Mouse (Mus musculus): ENCODE measurements around the gene Idnk.

Gene Idnk

DNA sequence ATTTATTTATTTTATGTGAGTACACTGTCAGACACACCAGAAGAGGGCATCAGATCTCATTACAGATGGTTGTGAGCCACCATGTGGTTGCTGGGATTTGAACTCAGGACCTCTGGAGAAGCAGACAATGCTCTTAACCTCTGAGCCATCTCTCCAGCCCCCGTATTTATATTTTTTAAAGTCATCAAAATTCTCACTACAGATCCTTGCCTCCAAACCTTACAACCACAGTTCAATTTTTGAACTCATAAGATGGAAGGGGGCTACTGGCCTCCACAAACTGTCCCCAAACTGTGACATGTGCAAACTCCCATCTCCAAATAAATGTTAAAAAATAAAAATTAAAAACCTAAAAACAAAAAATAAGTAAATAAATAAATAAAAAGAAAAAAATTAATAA lies 9.7 kb upstream of the Idnk start:
- no peak for DNase-seq

DNA sequence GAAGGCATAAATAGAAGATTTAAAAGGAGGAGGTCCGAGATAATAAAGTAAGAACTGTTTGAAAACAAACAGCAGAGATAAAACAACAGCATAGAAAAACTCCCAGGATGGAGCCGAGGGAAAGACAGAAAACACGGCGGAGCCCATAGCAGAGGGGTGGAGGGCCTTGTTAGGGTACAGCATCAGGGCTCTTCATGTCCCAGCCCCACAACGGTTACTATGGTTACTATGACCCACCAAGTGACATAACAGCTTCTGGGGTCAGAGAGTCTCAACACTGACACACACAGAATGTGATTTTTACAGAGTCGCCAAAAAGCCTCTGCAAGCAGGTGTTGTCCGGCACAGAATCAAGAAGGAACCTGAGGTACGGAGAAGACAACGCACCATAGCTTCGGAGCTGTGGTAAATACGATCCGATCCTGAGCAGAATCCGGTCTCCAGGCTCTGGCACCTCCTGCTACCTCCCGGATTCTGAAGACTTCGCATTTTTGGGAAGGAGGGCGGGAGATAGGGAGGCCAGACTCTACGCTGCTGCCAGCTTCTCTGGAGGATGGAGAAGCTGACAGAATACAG lies 9.1 kb upstream of the Idnk start:
- no peak for DNase-seq

DNA sequence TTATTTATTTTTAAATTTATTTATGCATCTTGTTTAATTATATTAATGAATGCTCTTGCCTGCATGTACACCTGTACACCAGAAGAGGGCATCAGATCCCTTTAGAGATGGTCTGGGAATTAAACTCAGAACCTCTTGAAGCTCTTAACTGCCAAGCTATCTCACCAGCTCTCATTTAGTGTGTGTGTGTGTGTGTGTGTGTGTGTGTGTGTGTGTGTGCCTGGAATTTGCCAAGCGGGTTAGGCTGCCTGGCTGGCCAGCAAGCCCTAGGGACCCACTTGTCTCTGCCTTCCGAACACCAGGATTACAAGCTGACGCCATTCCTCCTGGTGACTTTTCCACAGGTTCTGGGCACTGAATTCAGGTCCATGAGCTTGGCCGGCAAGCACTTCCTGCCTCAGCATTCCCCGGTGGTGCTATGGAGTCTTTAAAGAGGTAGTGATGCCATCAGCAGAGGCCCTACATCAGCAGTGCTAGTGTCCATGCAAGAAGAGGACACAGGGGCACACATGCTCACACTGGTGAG lies 8.4 kb upstream of the Idnk start:
- no peak for DNase-seq

DNA sequence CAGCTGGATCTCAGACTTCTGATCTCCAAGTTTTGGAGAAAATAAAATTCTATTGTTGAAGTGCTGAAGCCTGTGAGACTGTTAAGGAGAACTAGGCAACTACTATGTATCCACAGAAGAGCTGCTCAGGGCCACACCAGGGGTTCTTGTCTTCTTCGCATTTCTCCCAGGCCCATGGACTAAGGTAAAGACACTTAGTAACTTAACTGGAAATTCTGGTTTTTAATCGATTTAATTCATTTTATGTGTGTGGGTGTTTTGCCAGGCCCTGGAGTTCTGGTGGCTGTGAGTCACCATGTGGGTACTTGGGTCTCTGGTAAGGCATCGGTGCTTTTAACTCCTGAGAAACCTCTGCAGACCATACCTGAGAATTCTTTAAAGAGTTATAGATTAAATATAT lies 7.8 kb upstream of the Idnk start:
- no peak for DNase-seq

DNA sequence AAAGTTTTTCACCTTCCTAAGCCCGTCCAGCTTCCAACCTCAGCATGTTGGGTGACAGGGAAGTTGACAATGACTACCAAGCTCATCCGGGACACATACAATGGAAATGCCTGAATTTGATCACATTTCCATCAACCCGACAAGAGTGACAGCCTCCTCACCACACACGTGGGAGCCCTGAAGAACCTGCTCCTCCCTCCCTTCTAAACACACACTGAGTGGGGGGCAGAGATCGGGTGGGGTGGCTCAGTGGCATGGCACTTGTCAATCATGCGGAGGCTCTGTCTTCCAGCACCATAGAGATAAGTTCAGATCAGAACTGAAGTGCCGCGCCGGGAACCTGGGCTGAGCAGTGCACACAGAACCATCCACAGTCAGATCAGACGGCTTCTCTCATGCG lies 7.0 kb upstream of the Idnk start:
- DNase-seq = no peak

DNA sequence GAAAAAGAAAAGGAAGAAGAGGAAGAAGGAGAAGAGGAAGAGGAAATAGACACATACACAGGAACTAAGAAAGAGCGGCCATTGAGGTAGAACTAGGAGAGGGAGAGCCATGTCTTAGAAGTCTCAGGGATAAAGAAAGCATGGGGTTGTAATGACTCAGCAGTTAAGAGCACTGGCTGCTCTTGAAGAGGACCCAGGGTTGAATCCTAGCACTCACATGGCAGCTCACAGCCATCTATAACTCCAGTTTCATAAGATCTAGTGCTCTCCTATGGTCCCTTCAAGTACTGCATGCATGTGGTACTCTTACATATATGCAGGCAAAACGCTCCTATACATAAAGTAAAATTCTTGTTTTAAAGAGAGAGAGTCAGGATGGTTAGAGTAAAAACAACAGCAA lies 1.4 kb upstream of the Idnk start:
- no peak for DNase-seq

DNA sequence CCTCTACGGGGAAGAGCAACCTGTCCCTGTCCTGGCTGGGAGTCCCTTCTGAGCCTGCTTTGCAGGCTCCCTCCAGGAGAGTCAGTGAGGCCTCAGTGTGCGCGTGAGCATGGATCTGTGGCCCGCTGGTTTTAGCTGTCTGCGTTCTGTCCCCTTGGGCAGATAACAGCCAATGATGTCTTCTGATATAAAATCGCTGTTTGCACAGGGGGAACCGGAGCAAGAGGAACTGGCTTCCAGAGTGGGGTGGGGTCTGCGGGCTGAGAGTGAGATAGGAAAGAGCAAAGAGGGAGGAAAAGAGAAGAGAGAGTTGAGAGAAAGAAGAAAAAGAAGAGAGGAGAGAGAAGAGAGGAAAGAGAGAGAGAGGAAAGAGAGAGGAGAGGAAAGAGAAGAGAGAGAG lies 413 bp upstream of the Idnk start:
- DNase-seq = no peak

DNA sequence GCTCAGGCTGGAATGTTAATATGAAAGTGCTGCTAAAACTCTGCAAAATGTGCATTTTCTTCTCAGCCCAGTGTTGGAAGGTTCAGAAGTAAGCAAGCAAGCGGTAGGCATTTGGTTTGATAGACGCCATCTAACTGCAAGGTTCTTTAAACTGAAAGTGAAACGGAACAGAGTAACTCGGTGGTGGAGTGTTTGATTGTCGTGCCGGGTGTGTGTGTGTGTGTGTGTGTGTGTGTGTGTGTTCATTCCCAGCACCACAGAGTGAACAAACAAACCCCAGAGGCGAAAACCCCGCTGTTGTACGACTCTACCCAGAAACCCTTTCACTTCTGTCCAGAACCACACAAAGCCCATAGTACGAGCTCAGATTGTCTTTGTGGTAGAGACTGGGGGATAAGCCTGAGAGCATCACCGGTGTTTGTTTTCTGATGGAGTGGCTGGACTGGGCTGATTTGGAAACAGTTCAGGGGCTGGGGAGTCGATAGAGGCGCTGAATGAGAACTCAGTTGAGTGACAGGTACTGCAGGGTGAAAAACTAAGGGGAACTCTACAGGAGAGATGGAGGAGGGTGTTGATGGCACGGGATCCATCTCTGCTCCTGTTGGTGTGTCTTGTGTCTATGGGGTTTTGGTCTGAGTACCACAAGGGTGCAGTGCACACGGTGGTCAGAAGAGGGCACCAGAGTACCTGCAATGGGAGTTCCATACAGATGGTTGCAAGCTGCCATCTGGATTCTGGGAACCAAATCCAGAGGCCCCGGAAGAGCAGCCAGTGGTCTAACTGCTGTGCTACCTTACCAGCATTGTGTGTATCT lies 857 bp downstream of the Idnk start:
- peak; percentile 66 to 82 for DNase-seq

DNA sequence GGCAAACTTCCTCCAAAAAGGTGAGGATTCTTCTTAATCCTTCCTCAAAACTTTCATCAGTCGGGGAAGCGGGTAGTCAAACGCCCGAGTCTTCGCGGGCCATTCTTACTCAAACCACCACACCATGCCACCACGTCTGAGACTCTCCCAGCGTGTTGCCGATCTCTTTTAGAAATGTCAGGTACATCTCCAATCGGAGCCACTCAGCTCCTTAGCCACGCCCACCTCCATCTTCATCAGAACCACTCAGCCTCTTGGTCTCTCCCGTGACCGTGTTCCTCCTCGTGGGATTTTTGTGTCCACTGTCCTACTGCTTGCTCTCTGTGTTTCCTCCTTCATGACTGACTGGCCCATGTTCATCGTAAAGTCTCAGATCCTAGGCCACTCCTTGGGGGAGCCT lies 3.3 kb downstream of the Idnk start:
- no peak for DNase-seq

DNA sequence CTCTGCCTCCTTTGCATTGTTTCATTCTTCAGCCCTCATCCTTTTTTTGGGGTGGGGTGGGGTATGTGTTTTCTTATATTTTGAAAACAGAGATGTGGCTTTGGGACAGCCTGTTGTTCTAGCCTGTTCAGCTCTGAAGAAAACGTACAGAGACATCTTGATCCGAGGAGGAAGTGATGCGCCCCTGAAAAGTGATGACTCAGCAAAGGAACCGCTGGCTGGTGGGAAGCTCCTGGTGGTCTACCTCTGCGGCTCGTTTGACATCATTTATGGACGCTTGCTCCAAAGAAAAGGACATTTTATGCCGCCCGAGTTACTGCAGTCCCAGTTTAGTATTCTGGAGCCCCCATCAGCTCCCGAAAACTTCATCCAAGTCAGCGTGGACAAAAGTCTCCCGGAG lies 5.9 kb downstream of the Idnk start:
- no peak for DNase-seq

DNA sequence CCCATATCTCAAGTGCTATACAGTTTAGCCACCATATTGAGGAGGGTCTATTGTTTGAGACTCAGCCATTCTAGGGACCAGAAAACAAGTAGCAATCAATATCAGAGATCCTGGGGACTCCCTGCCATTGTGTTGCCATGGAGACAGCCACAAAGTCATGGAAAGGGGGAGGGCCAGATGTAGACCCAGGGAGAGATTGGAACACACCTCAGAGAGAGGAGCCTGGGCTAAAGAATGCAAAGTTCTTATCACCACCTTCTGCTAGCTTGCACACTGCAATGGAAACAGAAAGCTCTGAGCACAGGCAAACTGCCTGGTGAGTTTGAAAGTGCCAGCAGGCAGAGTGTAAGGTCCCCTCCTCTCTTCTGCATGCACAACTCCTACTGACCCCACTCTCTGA lies 10.7 kb downstream of the Idnk start:
- DNase-seq = no peak

DNA sequence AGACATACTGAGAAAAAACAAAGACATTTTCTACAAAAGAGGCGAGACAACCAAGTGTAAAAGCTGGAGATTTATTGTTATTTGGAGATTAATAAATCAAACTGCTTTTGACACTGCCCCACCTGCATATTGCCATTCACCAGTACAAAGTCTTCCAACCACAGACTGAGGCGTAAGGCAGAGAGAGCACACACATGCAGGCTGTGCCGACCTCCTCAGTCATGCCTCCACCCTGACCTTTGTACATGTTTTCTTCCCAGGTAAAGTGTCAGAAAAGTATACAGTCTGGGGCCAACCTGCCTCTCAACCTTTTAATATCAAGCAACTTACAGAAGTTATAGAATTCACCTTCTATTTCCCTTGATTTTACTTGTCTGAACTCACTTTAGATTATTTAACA lies 18.7 kb downstream of the Idnk start:
- DNase-seq = no peak

DNA sequence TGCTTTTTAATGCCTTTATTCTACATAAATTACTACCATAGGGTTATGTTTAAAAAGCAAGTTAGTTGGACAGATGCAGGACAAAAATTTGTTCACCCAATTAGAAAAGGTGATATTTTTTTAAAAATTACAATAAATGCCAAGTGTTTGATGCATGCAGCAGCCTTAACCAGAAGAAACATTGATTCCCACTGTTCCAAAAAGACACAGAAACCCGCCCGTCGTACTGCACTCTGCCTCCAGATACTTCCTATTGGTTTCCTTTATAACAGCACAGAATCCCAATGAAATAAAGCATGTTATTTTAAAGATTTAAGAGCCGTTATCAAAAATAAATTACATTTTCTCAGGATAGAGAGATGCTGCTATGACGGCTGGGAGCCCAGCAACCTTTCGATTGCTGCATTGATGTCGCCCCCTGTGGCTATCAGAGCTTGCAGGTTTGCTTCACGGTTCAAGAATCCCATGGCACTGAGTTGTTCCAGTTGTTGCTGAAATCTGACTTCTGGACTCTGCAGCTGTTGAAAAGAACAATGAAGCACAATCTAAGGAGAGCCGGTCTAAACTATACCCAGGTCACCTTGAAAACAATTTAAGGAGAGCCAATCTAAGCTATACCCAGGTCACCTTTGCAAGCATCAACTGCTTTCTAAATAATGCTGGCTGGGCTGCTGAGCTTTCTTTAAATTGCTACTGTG lies 20.2 kb downstream of the Idnk start:
- peak; percentile 99 to 100 for DNase-seq

DNA sequence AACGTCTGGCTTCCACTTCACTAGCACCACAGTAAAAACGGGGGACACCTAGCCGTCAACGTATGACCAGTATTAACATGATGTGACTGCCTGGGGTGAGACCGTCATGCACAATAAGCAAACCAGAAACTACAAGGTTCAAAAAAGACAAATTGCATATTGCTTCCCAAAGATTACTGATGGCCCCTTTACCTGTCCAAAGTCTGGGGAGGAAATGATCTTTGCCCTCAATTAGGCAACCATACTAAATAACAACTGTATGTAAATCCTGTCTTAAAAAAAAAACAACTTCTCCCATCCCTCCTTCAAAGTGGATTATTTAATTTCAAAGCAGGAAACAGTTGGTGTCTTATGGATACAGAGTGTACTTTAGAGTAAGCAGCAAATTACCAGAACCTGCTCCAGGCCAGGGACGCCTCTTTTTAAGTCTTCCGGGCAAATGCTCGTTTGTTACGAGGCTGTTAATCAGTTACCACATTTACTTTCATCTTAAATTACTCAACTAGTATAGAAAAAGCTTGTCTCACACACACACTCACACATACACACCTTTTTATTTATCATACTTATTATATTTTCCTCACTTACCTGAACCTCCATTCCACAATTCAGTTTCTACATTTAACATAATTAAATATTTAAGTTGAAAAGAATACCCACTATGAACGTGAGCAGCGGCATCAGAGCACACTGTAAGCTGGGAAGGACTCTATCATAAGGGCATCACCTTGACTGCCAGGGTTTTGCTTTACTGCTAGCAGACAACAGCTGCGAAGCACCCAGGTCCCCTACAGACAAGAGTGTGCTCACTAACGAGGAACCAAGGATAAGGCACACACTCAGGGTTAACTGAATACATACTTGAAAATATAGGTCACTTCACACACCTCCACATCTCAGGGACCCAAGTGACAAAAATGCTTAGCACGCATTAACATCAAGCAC lies 24.4 kb downstream of the Idnk start:
- no peak for DNase-seq

DNA sequence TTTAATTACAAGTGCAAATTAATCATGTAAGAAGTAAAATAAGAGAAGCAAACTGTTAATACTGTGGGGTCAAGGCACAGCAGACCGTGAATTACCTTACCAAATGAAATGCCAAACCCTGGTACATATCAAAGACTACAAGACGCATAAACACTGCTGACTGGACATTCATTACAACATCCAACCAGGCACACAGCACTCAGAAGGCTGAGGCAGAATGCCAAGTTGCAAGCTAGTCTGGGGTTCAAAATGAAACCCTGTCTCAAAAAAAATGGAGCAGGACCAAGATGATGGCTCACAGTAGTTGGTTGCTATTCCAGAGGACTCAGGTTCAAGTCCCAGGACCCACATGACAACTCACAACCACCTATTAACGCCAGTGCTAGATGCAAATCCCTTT lies 26.7 kb downstream of the Idnk start:
- no peak for DNase-seq

DNA sequence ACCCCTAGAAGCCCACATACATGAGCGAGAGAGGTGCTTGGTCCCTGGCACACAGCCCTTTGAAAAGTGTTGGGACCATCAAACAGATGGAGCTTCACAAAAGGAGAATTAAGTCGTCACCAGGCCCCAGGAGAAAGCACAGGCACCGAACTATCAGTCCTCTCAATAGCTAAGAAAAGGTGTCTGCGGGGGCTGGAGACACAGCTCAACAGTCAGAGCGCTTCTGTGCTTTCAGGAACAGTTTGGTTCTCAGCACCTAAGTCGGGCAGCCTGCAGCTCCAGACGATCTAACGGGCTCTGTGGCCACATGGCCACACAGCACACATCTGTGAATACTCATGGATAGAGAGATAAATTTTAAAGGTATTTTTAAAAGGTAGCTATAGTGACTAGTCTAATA lies 28.8 kb downstream of the Idnk start:
- no peak for DNase-seq

DNA sequence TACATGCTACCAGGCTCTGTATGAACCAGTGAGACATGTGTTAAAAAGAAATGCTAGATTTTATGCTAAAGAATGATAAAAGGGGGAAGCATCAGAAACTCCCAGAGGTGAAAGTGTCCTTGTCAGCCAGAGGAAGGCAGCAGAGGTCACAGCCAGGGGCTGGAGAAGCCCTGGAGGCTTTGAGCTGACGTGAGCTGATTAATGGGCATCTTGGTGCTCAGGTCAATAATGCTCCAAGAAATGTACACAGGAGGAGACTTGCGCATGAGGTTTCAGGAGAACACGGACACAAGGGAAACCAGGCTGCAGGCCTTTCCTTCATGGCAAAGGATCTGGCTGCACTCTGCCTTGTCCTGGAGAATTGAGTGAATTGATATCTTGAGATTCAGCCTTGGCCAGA lies 30.3 kb downstream of the Idnk start:
- no peak for DNase-seq

DNA sequence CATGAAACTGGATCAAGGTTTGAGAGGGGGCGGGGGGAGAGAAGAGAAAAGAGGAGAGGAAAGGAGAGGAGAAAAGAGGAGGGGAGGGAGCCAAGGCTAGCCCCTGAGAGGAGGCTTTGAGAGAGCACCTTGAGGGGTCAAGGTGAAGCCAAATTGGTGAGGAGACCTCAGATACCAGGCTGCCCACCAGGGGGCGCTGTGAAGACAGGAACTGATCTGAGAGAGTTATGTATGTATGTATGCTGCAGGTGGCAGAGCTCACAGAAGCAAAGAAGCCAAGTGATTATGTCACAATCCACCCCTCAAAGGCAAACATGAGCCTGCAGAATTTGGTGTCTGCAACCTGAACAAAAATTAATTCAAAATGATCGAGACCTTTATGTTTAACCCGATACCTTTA lies 31.0 kb downstream of the Idnk start:
- peak; percentile 74 to 92 for DNase-seq

DNA sequence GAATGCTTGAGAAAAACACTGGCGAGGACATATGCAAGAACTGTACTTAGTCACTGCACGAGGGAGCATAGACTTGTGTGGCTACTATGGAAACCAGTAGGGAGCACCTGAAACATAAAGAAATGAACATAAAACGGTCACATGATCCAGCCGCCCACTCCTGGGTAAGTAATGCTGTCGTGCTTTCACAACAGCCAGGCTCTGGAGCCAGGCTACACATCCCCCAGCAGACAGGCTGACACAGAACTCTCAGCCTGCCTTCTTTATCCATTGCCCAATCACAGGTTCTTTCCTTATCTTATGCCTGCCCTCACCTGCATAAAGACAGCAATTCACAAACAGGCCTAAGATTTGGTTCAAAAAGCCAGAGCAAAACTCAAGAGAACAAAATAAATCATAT lies 32.0 kb downstream of the Idnk start:
- DNase-seq = no peak

DNA sequence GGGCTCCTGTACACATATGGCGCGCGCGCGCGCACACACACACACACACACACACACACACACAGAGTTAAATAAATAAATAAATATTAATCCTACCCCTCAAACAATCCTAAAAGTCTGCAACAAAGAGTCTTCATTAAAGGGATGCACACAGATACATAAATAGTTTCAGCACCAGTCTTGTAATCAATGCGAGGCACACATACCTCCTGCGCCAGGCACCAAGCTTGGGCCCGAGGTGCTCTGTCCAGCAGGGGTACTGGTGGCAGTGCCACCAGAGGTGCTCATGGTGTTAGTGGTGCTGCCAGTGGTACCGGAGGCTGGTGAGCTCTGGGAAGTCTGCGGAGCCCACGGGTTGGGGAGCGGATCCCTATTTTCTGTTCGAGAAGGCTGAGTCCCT lies 34.1 kb downstream of the Idnk start:
- DNase-seq = no peak

DNA sequence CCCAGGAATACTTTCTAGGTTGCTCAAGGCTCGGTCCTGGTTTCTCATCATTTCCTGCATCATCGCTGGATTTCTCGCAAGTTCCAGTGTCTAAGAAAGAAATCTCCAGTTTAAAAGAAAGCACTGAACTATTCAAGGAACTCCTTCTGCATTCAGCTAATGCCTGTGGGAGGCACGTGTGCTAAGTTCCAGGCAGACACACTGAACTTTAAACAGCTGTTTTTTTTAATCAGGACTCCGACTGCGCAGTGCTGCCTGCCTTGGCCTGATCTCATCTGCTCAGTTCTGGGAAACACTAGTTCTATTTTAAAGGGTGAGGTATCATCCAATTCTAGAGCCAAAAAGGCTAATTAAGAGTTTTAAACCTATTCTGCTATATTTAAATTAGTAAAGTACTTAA lies 34.7 kb downstream of the Idnk start:
- no peak for DNase-seq

DNA sequence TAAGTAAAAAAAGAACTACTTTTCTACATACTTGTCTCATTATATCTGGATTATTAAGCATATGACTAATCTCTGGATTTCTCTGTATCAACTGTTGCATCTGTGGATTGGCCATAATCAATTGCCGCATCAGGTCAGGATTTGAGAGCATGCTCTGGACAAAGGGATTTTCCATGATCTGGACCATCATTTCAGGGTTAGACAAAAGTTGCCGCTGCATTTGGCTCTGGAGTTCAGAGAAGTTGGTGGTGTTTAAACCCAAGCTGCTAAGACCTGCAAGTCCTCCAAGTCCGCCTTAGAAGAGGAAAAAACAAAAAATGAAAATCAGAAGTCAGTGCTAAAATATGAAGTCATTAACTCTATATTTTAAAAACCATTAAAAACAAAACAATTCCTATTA lies 35.8 kb downstream of the Idnk start:
- DNase-seq = no peak

DNA sequence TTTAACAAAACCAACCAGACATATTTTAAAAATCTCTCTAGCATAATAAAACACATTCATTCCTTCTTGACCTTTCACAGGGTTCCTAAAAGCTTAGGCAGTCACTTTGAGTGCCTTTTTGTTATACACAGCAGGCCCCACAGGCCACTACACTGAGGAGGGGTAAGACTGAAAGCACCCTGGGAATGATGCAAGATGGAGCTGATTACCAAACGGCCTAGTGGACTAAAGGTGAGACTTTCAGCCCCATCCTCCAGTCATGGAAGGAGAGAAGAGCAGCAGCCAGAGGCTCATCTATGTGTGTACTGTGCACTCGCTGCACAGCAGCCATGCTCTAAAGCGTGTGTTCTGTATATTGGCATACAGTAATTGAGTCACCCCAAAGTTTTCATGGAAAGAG lies 37.5 kb downstream of the Idnk start:
- no peak for DNase-seq
